Mouse (Mus musculus) Patski (cell line): ENCODE measurements around the gene Gm21118. TPM values are rescaled to one million over a fixed set of nuclear protein-coding genes. Genes with fewer than 3 reads are reported as not detected.
"Not testable (repeated sequence)": the region's sequence is repeated elsewhere in the genome, so short reads cannot be mapped to it uniquely, and the experiment has no call there.

Source experiments
- ATAC-seq: fragments of 100-300 bp; one replicate; pipeline ENCODE4 v1.8.0; 2021
- CTCF ChIA-PET: fragments of 350-600 bp; sonication (Branson Sonifier 250); formaldehyde crosslinking; loops from one replicate; lab custom pipeline; 2022; ENCODE audit warnings: inconsistent platforms; lab: Charles Lee
- POLR2A ChIA-PET: fragments of 350-600 bp; sonication (Branson Sonifier 250); formaldehyde crosslinking; loops from one replicate; lab custom pipeline; 2022; ENCODE audit warnings: antibody characterized with exemption, inconsistent platforms; lab: Charles Lee
- DNase-seq: peaks from one replicate; pipeline ENCODE4 v3.0.0-alpha.2; 2011; ENCODE audit warnings: low read depth, low spot score
- H3K27me3 ChIP-seq: fragments of 371-371 bp; one replicate; pipeline ENCODE4 v1.5.1; 2021
- in situ Hi-C: fragments of 300-500 bp; cut with MboI; formaldehyde crosslinking; loops from 3 replicates; pipeline ENCODE4 v1.11.1; 2018; ENCODE audit warnings: low pct_unique_long_range_greater_than_20kb, mixed read lengths
- polyA plus RNA-seq: library from polyadenylated mRNA; unstranded; gene quantifications from one replicate; pipeline ENCODE4 v1.2.3, GENCODE M21; 2021

Gene Gm21118
- not detected for polyA plus RNA-seq

GRCm38 (mm10) chrY:70273542-70273941 lies at the start of gene Gm21118:
Gm21118 (minus strand) TSS chrY:70273642.
- CTCF ChIA-PET, H3K27me3 ChIP-seq, POLR2A ChIA-PET, ATAC-seq, DNase-seq, in situ Hi-C loops: not testable (repeated sequence)

- DNase-seq, CTCF ChIA-PET, H3K27me3 ChIP-seq, in situ Hi-C loops, ATAC-seq, POLR2A ChIA-PET: not testable (repeated sequence)
Observed at GRCm38 (mm10) chrY:70303187-70303586, 29.7 kb upstream of the Gm21118 start, which contains the start of the genes Gm29423 and Gm29644. Gm29423 (minus strand) TSS chrY:70303287. Gm29644 (minus strand) TSS chrY:70303343.

Other genes with a start within 250 kb of the Gm21118 start
- not detected for gene Gm29423, start 29.6 kb upstream of the Gm21118 start, polyA plus RNA-seq
- gene Gm29644, start 29.7 kb upstream of the Gm21118 start, polyA plus RNA-seq, result not detected
- not detected for gene Gm20888, start 168.2 kb upstream of the Gm21118 start, polyA plus RNA-seq